Mouse (Mus musculus) kidney, postnatal 10 days (tissue): ENCODE measurements around the gene Lemd2.

Source experiments
- DNase-seq: peaks from one replicate; pipeline ENCODE4 v3.0.0; 2021; ENCODE audit warnings: mixed read lengths

The Lemd2 gene

DNA sequence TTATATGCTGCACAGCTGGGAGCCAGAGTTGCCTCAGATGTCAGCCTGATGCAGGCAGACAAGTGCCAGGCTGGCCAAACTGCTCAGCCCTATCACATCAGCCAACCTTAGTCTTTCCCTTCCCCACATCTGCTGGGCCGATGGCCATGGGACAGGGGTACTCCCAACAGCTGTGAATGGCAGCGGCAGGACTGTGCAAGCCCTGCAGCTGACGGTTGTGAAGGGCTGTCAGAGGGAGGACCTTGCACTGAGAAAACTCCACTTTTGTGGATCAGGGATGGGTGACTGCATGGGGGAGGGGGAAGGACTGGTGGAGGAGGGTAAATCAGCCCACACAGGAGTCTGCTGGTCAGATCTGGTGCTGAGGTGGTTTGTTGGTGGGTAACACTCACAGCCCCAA lies 22.4 kb upstream of the Lemd2 start:
- DNase-seq: no peak

DNA sequence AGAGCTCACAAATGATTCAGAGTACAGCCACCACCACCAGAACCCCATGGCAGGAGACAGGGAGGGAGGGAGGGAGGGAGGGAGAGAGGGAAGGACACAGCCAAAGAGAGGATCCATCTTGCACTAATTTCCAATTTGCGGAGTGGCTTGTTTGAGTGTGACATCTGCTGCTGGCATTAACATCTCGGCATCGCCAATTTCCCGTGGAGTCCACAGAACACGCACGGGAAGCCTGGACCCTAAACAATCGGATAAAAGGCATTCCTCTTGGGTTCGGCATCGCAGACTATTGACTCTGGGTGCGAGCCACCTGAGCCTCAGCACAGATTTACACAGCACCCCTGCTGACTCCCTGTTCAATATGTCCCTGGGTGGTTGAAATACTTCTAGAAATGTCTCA lies 21.5 kb upstream of the Lemd2 start:
- DNase-seq: no peak

DNA sequence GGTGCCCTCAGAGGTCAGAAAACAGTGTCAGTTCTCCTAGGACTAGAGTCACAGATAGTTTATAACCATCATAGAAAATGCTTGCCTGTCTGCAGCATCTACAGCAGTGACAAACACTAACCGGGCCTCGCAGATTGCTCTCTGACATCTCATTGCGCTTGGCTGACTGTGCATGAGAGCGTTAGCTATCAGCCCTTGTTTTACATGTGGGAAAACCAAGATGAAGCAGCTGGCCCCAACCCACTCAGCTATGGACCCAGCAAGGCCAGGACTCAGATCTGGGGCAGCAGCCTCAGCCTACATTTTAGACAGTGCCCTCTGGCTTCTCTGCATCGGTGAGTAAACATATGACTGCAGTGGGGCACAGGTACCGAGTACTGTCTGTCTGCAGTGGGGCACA lies 19.6 kb upstream of the Lemd2 start:
- no peak for DNase-seq

DNA sequence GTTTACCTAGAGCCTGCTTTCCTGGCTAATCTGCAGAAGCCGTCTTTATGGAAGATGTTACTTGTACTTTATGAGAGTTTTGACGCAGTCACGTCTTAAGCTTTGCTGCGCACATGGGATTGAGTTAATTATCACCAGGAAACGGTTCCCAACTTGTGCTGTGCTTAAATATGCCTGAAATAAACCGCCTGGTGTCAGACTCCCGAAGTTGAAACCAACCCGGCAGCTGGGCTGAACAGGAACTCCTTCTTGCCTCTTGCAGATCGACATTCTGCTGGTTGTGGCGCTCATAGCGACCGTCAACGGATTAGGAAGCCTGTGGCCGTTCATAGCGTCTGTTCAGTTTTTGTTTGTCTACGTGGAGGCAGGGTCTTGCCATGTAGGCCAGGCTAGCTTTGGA lies 17.3 kb upstream of the Lemd2 start:
- no peak for DNase-seq

DNA sequence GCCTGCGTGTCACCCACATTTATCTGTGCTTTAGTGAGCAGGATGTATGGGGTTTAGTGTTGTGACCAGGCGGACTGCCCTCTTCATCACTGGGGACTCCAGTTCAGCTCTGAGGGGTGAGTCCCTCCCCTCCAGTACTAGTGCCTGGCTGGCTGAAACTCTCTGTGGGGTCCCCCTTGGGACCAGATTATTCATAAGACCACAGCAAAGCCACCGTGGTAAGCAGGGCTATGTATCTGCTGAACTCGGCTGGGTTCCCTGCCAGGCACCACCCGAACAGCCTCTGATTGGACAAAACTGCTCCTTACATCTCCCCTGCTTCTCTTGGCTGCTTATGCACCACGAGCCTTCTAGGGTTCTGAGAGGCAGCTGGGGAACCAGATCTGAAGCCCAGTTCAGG lies 14.6 kb upstream of the Lemd2 start:
- no peak for DNase-seq

DNA sequence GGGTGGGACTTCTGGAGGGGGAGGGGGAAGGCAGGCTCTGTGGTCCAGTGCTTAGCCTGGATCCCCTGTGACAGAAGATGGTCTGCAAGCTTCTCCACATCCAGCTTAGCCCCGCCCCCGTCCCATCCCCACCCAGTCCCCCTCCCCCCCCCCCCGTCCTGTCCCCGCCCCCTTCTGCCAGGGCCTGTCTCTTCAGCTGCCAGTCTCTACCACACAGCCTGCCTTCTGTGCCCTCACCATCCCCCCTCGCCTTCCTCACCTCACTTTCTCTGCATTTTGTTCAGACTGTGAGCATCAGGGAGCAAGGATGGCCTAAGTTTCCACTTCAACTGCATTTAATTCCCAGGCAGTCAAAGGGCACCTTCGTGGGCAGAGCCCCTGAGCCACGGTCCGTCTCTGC lies 14.1 kb upstream of the Lemd2 start:
- no peak for DNase-seq

DNA sequence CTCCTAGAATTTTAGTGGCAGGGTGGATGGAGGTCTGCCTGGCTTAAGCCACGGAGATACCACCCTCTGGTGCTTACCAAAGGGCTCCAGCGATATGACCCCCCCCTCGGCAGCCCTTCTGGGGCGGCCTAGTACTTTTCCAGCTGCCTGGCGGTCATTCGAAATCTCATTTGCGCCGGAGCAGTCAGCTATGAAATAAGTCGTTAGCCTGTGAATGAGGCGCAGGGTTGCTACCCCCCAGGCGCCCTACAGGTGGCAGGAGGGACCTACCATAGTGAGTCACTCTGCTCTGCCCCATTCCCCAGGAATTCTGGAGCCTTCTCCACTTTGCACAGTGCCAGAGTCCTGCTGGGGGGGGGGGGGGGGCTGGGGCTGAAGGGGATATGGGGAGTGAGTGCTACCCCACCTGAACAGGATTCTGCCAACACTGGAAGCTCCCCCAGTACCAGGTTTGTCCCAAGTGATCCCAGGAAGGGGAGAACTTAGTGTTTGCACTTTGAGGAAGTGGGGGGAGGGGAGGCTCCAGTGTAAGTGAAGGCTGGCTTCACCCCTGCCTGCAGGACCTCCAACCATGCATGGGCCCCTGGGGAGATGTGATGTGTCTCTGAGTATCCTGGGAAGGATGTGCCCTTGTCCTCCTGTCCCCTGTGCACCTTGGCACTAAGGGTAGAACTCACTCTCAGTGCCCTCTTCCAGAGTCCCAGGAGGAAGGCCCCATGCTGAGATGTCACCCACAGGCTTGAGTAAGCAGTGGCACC lies 8.7 kb upstream of the Lemd2 start:
- peak; percentile 93 for DNase-seq

DNA sequence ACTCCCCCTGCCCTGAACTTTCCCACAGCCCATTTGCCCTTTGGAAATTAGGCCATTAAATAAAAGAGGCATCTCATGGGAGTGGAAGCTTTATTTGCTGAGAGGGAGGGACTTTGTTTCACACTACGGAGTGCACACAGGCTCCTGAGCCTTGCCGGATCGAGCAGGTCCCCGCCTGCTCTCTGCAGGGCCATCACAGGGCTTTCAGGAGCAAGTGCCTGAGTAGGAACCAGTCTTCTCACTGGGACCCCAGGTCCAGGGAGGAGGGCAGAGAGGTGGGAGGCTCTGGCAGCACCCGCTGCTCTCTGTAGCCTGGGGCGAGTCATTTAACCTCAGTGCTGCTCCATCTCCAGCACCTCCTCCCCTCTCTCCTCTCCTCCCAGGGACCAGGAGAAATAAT lies 7.7 kb upstream of the Lemd2 start:
- DNase-seq: peak; percentile 70

DNA sequence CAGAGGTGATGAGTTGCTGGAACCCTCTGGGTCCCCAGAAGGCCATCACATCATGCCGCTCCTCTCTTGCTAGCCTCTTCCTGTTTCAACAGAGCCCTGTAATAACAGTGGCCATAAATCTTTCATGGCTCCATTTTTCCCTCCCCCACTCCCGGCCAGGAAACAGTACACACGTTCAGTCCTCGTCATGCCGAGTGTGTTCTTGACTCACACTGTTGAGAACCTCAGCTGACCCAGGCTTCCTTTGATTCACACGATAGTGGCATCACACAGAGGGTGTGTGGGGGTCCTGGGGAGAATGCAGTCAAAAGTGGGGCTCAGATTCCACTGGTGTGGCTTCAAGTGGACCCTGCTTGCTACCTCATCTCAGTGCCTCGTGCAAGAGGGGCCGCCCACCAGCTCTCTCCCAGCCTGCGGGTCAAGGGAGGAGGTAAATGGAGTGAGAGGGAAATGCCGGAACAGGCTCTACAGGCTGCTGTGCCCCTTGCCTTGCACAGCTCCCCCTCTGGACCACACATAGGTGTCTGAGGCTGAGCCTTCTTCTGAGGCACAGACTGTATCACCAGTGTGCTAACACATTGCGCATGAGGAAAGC lies 2.9 kb upstream of the Lemd2 start:
- peak; percentile 71 for DNase-seq

DNA sequence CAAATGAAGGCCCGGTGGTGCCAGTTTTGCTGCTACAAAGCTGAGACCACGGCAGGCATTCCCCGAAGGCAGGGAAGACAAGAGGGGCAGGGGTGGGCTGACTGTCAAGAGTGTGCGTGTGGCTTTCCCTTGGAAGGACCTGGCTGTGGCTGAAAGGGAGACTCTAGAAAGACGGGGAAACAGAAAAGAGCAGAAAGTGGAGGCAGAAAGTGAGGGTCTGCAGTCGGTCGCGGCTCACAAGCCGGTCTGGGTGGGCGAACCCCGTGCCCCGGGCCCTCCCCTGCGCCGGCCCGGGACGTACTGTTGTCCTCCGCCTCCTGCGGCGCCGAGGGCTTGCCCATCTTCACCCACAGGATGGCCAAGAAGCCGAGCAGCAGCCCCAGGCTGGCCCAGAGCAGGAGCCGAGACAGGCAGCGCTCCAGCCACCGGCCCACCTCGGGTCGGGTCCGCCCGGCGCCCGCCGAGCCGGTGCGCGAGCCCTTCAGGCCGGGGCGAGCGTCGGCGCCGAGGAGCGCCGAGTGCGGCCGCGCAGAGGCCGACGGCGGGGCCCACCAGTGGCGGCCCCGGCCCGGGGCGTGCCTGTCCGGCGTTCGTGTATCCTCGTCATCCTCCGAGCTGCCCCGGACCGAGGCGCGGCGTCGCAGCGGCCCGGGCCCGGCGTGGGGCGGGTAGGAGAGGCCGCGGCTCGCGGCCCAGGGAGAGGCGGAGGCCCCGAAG lies 753 bp downstream of the Lemd2 start:
- peak; percentile 65 for DNase-seq

DNA sequence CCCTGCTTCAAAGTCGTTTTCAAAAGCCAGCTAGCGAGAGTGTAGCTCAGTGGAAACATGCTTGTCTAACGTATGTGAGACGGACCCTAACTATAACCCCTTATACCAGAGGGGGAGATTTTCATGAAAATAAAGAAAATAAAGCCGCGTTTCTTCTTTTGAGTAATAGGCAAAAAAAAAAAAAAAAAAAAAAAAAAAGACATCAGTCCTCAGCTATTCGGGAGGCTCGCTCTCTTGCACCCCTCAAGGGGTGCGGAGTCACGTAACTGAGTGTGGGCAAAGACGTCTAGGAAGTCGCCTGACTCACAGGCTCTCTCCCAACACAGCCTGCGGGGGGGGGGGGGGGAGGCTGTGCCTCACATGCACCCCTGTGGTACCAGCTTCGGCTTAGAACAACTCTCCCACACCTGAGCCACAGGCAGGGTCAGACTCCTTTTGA lies 1.3 kb downstream of the Lemd2 start:
- no peak for DNase-seq

DNA sequence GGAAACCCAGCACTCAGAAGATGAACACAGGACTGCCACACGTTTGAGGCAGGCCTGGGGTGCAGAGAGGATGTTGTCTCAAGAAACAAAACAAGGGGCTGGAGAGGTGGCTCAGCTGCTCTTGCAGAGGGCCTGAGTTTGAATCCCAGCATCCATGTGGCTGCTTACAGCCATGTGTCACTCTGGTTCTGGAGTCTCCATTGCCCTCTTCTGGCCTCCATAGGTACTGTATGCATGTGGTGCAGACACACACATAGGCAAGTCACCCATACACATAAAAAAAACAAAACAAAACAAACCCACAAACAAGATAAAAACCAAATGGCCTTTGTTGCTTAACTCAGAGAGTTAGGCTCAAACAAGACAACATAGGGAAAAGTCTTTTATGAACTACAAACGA lies 2.3 kb downstream of the Lemd2 start:
- no peak for DNase-seq

DNA sequence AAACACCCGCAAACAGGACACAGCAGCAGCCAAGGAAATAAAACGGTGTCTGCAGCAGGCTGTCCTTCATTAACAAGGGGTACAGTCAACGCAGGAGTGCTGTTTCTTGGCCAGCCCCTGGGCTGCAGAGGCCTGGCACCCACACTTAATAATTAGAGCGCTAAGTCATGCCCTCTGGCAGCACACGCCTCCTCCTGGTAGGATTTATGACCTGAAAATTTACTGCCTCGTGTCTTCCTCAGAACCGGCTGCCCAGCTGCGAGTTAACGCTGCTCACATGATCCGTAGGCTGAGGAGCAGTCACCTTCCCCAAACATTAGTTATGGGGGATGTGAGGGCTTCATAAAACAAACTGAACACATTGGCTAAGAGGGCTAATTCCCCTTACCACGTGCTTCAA lies 3.5 kb downstream of the Lemd2 start:
- DNase-seq: no peak

DNA sequence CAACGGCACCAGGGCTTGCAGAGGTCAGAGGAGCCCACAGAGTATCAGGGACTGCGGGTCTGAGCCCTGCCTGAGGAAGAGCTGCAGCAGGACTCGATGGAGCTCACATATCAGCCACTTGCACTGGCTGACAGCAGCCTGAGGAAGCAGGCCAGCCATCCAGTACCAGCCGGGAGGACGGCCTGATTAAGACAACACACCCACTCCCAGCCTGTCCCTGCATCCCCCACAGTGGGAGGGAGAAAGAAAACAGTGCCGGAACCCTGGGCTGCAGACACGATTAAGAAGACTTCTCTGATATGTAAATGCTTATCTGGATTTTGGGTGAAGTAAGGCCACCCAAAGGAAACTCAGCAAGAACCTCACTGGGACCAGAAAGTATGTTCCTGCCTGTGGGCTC lies 4.4 kb downstream of the Lemd2 start:
- no peak for DNase-seq

DNA sequence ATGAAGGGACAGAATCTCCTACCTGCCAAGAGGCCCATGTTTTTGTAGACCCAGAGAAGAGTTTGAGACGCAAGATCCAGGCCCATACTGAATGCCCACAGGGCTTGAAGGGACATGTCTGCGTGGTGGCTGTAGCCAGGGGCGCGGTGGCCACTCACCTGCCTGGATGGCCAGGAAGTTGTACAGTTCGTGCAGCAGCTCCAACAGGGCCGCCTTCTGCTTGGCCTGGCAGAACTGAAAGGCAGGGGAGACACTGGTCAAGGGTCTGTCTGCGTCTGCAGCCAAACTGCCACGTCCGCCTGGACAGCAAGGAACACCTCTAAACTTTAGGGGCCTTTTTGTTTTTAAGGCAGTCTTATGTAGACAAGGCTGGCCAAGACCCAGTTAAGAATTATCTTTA lies 5.1 kb downstream of the Lemd2 start:
- DNase-seq: no peak

DNA sequence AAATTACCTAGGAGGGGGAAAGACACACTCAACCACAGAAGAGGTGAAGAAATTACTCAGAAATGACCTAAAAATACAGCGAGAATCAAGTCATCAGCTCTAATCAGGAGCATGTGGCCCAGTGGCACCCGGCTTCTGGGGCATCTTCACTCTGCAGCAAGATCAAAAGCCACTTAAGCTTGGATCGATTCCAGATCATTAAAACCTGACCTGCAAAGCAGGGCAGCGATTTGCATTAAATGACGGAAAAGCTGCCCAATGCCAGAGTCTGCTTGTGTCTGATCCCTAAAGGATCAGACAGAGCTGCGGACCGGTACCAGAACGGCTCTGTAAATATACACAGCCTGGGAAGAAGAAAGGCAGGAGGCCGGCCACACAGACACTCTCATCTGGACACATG lies 8.1 kb downstream of the Lemd2 start:
- DNase-seq: no peak

DNA sequence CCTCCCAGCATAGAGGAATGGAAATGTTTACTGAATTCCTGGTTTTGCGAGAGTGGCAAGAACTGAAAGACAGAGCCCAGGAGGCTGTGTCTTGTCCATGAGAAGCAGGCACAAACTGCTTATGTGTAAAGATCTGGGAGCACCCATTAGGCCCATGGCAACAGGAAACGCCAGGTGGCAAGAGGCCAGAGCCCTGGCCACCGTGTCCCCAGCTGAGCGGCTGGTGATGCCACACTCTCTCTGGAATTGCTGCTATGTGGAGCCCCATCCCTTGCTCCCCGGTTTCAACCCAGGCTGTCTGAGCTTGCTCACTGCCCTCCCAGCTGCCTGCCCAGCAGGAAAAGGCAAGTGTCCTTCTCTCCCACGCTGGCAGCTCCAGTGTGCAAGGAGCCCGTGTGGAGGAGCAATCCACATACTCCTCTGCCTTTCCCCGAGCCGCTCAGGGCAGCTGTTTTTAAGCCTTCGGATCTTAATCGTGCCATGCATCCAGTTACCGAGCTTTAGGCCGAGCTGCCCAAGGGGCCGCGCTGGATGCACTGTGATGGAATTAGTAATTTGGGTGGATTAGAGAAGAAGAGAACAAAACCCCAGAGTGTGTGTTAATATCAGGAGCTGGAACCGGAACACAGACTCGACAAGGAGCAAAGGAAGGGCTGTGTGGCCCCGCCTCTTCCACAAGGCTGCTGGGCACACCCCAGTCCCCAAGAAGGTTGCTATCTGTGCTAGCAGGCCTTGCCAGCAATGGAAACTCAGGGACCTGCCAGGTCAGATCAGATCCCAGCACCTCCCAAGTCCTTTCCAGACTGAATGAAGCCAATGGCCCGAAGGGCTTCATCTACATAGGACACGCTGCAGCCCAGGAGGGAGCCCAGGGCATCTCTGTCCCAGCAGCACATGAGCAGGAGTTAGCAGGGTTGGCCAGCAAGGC lies 9.7 kb downstream of the Lemd2 start:
- no peak for DNase-seq

DNA sequence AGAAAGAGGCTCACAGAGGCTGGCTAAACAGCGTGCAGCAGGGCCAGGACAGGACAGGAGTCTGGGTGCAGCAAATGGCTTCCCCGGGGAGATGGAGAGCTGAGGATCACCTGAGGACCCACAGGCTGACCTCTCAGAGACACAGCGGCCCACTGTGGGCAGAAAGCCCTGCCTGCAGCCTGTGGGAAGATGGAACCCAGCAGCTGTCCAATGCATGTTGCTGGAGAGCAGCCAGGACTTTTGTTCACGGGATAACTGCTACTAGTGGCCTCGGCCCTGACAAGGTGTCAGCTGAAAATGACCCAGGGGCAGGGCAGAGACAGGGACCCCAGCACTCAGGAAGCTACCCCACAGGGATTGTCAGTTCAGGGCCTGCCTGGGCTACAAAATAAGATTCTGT lies 12.5 kb downstream of the Lemd2 start:
- no peak for DNase-seq

DNA sequence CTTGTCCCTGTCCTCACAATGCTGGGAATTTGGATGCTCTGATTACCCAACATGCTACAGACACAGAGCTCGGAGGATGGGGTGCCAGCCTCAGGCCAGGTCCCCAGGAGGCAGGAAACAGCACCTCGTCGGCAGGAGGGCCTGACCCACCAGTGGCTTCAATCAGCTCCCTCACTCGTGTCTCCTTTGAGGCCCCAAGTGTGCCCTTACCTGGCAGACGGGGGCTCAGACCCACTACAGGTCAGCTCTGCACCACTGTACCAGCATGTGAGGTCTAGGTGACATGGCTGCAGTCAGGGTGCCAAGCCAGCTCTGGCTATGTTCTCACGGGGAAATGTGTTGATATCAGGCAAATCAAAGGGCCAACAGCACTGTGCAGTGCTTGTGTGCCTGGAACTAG lies 13.1 kb downstream of the Lemd2 start:
- no peak for DNase-seq

DNA sequence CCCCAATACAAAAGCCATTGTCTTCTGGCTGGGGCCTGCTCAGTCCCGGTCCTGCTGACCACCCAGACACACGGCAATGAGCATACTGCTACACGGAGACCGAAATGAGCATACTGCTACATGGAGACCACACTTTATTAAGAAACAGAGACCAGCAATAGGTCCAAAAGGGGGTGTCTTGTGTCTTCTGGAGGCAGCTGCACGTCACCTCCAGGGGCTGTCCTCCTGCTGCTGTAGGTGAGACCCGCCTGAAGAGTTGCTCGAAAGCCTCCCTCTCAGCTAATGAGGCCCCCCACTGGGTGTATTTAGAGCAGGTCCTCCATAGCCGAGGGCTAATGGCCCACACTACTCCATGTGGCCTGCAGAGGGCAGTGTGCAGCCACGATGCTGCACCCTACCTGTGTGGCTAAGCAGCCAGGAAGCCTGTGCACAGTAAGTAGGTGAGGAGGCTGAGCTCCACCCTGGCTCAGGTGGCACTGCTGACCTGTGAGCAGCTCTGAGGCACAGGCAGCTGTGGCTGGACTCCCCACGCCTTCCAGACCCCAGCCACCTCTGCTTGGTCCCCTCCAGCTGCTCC lies 14.5 kb downstream of the Lemd2 start:
- DNase-seq: peak; percentile 79

DNA sequence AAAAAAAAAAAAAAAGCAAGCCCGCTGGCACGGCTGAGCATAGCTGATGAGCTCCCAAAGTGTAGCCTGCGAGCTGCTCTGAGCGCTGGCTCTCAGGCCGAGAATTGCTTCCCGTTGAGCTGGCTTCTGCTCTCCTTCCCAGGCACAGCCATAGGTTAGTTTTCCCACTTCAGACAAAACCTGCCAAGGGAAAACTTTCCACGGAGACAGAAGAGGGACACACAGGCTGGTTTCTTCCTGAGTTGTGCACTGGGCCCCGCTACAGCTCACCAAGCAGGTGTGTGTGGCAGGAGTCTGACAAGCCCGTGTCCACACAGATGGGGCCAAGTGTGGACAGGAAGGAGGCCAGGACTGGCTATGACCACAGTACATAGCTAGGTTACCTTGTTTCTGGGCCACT lies 15.4 kb downstream of the Lemd2 start:
- DNase-seq: no peak

DNA sequence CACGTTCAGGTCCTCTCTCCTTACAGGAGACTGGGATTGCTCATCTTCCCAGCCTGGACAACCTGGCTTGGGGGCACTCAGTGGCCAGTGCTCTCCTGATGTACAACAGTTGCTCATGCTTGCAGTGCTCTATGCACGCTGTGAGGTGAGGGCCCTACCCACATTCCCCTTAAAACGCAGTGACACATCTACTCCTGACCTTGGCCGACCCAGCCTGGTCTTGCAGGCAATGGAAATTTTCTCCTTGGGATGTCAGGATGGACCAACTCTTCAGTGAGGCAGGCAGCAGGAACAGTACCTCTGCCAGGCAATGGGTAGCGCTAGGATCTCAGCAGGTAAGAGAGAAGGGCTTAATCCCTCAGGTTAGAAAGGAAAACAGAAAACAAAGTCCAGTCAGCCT lies 17.2 kb downstream of the Lemd2 start:
- DNase-seq: no peak

DNA sequence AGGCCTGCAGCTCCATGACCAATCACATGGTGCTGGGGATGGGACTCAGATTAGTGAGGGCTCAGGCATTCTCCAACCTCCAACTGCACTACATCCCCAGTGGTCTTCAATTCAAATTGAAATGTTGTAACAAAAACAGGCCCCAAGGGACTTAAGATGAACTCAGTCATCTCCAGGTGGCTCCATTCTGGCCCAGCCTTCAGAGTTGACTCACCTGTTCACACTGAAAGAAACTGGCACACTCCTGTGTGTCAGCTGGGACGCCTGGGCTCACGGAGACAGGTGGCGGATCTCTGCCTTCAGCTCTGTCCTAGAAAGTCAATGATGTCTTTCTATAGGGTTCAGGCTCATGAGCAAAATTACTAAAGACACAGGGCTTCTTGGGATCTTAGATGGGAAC lies 18.2 kb downstream of the Lemd2 start:
- DNase-seq: no peak
